Mouse (Mus musculus) ES-E14 (cell line): ENCODE measurements around the gene Col25a1.

Experiments
- ZC3H11A ChIP-seq: IDR thresholded peaks from 2 replicates; pipeline ENCODE4 v1.6.1; 2012; ENCODE audit warnings: low read depth, mild to moderate bottlenecking, inconsistent platforms, low read length, borderline replicate concordance
- ZNF384 ChIP-seq: IDR thresholded peaks from 2 replicates; pipeline ENCODE4 v1.6.1; 2012; ENCODE audit warnings: low read depth, low read length, inconsistent platforms

DNA sequence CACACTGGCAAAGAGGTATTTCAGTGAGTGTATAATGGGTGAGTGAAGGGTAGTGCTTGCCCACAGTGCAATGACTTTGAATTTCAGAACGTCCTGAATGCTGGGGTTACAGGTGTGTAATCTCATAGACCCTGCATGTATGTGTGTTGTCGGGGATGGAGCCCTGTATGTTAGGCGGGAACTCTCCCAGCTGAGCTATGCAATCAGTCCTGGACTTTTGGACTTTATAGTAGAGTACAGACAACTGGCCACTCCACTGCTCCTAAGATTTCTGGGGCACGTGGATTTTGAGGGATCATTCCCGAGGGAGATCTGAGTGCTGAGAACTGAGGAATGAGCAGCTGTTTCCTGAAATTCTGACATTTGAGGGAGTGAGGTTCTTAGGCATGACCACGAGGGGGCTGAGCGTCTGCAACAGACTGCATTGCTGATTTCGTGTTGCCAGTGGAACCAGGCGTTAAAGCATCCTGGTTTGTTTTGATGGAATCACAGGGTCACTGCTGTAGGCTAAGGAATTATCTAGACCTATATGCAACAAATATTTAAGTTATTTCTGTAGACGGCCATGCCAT, 1.6 kb upstream of the Col25a1 start:
- TF ChIP-seq ZC3H11A (no peak), ZNF384 (no peak)
